Mouse (Mus musculus): ENCODE data around the gene Exoc8. TPM values are rescaled to one million over a fixed set of nuclear protein-coding genes. Genes with fewer than 3 reads are reported as not detected.

Gene Exoc8
- 10 to 100 TPM; 18.9 to 19.2 TPM for total RNA-seq (2021)

- peak; percentile 94 for DNase-seq (ENCODE audit: low spot score)
- intact Hi-C loops (cut with DNase I) = loop anchor here (2.0 to 5.0 kb wide), 3 partner anchors 51 to 137 kb away; partner anchors contain the start of genes Egln1 and Tsnax
Observed at GRCm38 (mm10) chr8:124897386-124898250, at the start of gene Exoc8, which contains the start of gene Sprtn. Gene Exoc8 (minus strand): TSS chr8:124897705. Gene Sprtn (plus strand): TSS chr8:124897886.

DNA sequence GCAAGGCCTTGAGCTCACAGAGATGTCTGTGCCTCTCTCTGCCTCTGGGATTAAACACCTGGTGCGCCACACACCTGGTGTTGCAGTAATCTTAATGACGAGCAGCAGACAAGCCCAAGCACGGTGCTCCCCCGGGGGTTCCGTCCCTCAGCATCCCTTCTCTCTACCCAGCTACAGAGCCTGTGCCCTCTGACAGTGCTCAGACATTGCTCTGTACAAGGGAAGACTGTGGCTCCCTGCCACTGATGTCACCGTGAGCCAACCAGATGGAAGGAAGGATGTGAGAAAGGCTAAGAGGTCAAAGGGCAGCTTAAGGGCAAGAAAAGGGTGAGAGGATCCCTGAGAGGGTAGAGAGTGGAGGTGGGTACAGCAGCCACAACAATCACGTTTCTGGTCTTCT, 46.9 kb upstream of the Exoc8 start:
- no peak for DNase-seq (ENCODE audit: low spot score)
- intact Hi-C loops (cut with DNase I) = no loop called here

DNA sequence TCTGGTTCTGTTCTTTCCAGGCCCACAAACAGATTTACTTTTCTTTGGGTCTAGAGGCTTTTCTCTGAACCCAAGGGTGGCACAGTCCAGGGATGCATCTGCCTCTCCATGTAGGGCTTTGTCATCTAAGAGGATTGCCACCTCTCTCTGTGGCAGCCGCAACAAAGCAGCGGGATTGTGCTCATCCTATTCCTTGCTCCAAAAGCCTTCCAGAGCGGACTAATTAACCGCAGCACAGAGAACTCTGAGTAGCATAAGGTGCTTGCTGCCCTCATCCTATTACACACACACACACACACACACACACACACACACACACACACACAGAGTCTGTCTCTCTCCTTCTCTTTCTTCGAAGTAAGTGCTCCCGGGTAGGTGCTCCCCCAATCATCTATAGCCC, 46.3 kb upstream of the Exoc8 start:
- intact Hi-C loops (cut with DNase I) = no loop called here
- DNase-seq (ENCODE audit: low spot score) = no peak

- DNase-seq (ENCODE audit: low spot score) = no peak
- intact Hi-C loops (cut with DNase I) = no loop called here
Observed at GRCm38 (mm10) chr8:124937293-124937692, 39.8 kb upstream of the Exoc8 start.

GRCm38 (mm10) chr8:124936699-124937098, 39.2 kb upstream of the Exoc8 start:
- intact Hi-C loops (cut with DNase I) = no loop called here

DNA sequence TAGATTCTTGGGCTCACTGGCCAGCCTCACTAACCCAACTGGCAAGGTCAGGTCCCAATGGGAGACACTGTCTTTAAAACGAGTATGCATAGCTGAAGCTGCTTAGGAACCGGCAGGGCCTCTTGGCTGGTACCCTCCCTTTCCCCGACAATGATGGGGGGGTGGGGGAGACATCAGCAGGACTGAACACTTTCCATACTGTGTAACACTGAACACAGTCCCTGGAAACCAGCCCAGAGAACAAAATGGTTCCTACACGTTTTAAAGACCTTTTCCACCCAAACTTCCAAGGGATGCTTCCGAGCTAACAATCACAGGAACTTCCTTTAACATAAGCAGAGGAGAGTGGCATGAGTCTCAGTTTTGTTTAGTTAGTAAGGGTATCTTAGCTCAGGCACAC, 37.6 kb upstream of the Exoc8 start:
- intact Hi-C loops (cut with DNase I) = no loop called here
- no peak for DNase-seq (ENCODE audit: low spot score)

More at GRCm38 (mm10) chr8:124936699-124937098, 39.2 kb upstream of the Exoc8 start:
- DNase-seq (ENCODE audit: low spot score) = no peak

GRCm38 (mm10) chr8:124932435-124932834, 34.9 kb upstream of the Exoc8 start:
- intact Hi-C loops (cut with DNase I) = no loop called here
- DNase-seq (ENCODE audit: low spot score) = no peak

- intact Hi-C loops (cut with DNase I) = no loop called here
- DNase-seq (ENCODE audit: low spot score) = no peak
Observed at GRCm38 (mm10) chr8:124930649-124931048, 33.1 kb upstream of the Exoc8 start.

DNA sequence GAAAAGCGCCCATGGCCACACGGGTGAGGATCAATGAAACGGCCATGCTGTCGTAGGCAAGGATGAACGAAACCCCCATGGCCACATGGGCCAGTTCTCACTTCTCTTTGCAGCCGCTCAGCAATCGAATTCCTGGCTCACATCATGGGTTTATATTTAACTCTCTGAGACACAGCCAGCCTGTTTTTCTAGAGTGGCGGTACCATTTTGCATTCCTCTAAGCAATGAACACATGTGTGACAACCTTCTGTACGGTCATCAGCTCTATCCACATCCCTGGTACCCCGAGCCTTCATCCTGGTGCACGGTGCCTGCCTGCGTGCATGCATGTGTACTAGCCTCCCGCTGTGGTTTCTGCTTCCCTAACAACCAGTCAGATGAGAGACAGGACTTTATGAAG, 32.6 kb upstream of the Exoc8 start:
- intact Hi-C loops (cut with DNase I) = no loop called here
- no peak for DNase-seq (ENCODE audit: low spot score)

DNA sequence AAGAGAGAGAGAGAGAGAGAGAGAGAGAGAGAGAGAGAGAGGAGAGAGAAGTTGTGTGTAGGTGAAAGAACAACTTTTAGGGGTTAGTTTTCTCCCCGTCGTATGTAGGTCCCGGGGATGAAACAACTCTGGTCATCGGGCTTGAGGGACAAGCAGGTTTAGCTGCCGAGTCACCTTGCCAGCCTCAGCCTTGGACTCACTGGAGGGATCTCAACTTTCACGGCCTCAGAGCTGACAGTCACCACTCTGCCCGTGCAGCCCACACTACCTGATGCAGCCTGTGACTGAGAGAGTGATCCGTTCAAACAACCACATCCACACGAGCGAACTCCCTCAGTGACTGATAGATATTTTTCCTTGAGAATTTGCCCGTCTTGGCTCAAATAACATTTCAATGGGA, 31.5 kb upstream of the Exoc8 start:
- intact Hi-C loops (cut with DNase I) = no loop called here
- DNase-seq (ENCODE audit: low spot score) = no peak

DNA sequence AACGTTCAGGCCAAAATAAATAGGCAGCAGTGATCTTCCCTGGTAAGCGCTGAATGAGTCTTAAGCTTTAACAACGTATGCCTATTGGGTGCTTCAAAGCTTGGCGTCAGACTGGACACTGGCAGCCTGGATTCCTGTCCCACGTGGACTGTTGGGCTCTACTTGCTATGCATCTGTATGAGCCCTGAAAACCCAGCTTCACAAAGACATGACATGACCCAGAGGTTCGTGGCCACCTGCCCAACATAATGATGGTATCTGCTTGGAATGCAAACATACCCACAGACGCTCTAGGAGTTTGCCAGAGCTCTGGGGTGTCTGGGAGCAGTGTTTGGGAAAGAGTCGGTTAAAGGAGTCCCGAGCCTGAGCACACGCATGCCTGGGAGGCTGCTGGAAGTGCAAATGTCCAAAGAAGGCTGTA, 28.9 kb upstream of the Exoc8 start:
- intact Hi-C loops (cut with DNase I) = no loop called here
- DNase-seq (ENCODE audit: low spot score) = no peak

DNA sequence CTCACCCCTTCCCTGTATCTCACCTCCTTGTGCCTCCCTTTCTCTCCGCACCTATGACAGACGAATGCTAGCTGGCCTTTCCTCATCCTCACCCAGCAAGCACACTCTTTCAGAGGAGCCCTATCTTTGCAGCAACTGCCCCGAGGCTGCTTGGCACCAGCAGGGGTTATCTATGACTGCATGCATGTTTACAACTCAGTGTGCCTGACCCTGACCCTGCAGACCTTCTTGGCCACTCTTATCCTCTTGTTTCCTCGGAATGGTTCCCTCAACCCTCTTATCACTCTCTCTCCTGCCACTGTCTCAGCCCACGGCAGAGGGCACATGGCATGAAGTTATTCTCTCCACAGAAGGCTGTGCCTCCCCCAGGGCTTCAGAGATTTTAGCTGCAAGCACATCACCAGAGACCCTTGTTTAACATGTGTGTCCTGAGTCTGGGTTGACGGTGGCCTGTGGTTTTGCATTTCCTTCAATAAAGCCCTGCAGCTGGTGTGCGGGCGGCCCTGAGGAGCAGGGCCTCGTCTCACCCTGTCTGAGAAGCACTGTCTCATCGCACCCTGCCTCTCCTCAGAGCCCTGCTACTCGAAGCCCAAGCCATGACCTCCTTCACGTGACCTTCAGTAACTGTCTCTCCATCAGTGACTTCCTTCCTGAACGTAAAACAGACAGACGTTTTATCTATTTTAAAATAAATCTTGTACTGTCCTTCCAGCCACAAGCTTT, 28.2 kb upstream of the Exoc8 start:
- intact Hi-C loops (cut with DNase I) = no loop called here
- no peak for DNase-seq (ENCODE audit: low spot score)

- no peak for DNase-seq (ENCODE audit: low spot score)
- intact Hi-C loops (cut with DNase I) = no loop called here
Observed at GRCm38 (mm10) chr8:124923971-124924652, 26.6 kb upstream of the Exoc8 start.

DNA sequence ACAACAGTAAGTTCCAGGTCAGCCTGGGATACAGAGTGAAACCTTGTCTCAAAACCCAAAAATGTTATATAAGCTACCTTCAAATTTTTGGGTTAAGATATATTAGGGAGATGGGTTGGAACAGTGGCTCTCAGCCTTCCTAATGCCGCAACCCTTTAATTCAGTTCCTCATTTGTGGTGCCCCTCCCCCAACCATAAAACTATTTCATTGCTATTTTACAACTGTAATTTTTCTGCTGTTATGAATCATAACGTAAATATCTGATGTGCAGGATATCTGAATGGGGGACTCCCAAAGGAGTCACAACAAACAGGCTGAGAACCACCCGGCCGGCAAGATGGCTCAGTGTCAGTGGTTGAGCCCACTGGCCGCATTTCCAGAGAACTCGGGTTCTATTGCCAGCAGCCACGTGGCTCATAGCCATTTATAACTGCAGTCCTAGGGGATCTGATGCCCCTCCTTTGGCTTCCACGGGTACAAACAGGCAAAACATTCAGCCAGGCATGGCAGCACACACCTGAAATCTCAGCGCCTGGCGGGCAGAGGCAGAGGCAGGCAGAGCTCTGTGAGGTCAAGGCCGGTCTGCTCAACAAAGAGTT, 25.1 kb upstream of the Exoc8 start:
- DNase-seq (ENCODE audit: low spot score) = no peak

DNA sequence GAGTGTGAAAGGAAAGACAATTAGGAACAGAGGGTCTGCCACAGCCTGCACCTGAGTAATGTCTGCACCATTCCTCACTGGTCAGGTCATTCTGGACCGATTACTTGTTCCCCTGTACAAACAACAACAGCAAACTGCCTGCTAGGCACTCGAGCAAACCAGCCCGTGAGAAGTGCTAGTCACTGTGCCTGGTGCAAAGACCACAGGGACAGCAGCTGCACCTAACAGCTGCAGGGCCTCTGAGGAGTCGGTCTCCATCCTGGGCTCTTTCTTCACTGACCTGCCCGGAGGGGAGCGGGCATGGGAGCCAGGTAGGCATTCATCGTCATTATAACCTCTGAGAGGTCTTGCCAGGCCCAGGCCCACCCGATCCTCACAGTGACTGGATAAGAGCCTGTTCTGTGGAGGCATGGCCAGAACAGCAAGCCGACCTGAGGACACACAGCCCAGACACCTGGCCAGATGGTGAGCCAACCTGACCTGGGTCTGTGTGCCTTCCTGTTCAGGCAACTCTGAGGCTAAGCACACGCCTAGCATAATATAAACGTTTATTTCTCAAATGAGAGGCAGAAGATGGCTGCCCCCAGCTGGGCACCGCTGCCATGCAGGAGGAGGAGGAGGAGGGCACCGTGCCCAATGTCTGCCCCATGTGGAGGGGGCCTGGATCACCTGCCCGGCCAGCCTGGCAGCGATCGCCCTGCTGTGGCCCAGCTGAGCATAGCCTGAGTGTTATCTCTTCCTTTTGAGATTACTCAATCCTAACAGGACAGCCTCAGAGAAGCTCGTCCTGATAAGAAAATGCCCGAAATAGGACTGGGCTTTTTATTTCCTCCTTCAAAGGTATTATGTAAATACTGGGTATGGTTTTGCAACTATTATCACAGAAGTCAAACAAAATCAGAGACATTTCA, 24.1 kb upstream of the Exoc8 start:
- intact Hi-C loops (cut with DNase I) = no loop called here
- DNase-seq (ENCODE audit: low spot score) = no peak

More for the DNA sequence above, 25.1 kb upstream of the Exoc8 start:
- intact Hi-C loops (cut with DNase I) = no loop called here

DNA sequence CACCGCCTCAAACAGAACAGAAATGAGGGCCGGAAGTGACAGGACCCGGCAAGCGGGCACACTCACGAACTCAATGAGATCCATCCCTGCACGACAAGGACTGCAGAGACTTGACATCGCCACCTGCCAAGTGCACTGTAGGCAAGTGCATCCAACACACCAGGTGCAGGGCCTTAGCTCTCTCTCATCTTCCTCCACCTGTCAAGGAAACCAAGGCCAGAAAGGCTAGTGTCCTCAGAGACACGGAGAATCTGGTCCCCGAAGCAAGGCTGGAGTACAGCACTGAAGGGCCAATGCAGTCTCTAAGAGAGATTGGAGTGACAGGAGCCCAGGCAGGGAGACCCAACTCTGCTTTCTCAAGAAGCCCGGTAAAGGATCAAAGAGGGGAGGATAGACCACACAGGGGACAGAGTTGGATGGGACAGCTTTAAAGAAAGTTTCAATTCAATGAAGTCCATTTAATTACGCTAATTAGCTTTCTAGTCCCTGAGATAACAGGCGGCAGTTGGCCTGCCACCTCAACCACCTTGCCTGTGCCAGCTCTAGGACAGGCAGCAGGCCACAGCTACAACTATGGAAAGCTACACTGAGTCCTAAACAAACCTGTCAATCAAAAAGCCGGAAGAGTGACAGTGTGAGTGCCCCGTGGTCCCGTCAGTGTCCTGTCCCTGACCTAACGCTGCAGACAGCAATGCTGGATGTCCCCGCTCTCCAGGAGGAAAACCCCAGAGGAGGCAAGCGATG, 20.4 kb upstream of the Exoc8 start:
- intact Hi-C loops (cut with DNase I) = no loop called here
- DNase-seq (ENCODE audit: low spot score) = no peak

DNA sequence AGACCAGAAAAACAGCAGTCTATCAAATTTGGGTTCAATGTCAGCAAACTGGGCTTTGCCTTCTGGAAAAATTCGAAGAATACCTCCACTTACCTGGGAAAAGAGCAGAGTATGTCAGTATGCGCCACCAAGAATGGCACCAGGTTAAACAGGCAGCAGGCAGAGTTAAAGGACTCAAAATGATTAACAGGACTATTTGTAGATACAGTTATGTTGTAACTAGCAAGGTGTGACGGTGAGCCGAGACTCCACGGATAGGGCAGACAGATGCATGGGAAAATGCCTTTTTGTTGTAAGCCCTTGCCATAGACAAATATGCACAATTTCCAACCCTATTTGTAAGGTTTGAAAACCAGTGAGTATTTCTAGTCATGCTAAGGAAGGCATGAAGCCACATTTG, 16.6 kb upstream of the Exoc8 start:
- intact Hi-C loops (cut with DNase I) = loop anchor here (5.0 kb wide), 1 partner anchor 33 kb away; the partner anchor contains the start of gene Egln1

More for the DNA sequence above, 16.6 kb upstream of the Exoc8 start:
- no peak for DNase-seq (ENCODE audit: low spot score)
